Mouse (Mus musculus) liver, postnatal 0 days (tissue): ENCODE measurements around the gene Lyrm4. TPM values are rescaled to one million over a fixed set of nuclear protein-coding genes. Genes with fewer than 3 reads are reported as not detected.
A peak's percentile ranks its signal among the peaks of the same experiment; 100 is the strongest.

Experiments used
- ATAC-seq: fragments of 200-750 bp; cut with Nextera tagmentation; 2 replicates; pipeline ENCODE4 v1.8.0; 2017; ENCODE audit warnings: mild to moderate bottlenecking, moderate library complexity
- DNase-seq: peaks from one replicate; pipeline ENCODE4 v3.0.0-alpha.2; 2016
- H3K27ac ChIP-seq: fragments of 300-500 bp; sonication (generic); 2 replicates; pipeline ENCODE4 v1.5.1; 2014; ENCODE audit warnings: antibody characterized with exemption, moderate library complexity, mild to moderate bottlenecking, low read depth
- H3K27me3 ChIP-seq: fragments of 300-500 bp; sonication (generic); 2 replicates; pipeline ENCODE4 v1.6.1; 2014; ENCODE audit warnings: low read length, control low read depth, mixed read lengths; ENCODE audit not compliant: insufficient read depth
- H3K36me3 ChIP-seq: fragments of 300-500 bp; sonication (generic); replicated peaks from 2 replicates; pipeline ENCODE4 v1.6.1; 2014; ENCODE audit warnings: mild to moderate bottlenecking, control low read depth, low read length, moderate library complexity, mixed read lengths; ENCODE audit not compliant: insufficient read depth
- H3K4me1 ChIP-seq: fragments of 300-500 bp; sonication (generic); 2 replicates; pipeline ENCODE4 v1.6.1; 2014; ENCODE audit warnings: antibody characterized with exemption, mild to moderate bottlenecking, control low read depth; ENCODE audit not compliant: insufficient read depth
- H3K4me2 ChIP-seq: fragments of 300-500 bp; sonication (generic); 2 replicates; pipeline ENCODE4 v1.6.1; 2014; ENCODE audit warnings: low read depth, mild to moderate bottlenecking, low read length, moderate library complexity, mixed read lengths
- H3K4me3 ChIP-seq: fragments of 300-500 bp; sonication (generic); 2 replicates; pipeline ENCODE4 v1.5.1; 2014; ENCODE audit warnings: low read depth, low read length
- H3K9ac ChIP-seq: fragments of 300-500 bp; sonication (generic); replicated peaks from 2 replicates; pipeline ENCODE4 v1.6.1; 2014; ENCODE audit warnings: mild to moderate bottlenecking, moderate library complexity
- H3K9me3 ChIP-seq: fragments of 300-500 bp; sonication (generic); 2 replicates; pipeline ENCODE4 v1.6.1; 2016; ENCODE audit warnings: mild to moderate bottlenecking, control low read depth, low read length, mixed read lengths
- CTCF ChIP-seq: sonication (generic); IDR thresholded peaks from 2 replicates; pipeline ENCODE4 v1.5.1; 2016; ENCODE audit warnings: antibody characterized with exemption, low read depth
- EP300 ChIP-seq: IDR thresholded peaks from 2 replicates; pipeline ENCODE4 v1.6.1; 2016; ENCODE audit warnings: antibody characterized with exemption, low read depth, mild to moderate bottlenecking
- WGBS: fragments of 180-500 bp; shearing (Covaris S2); extraction: QIAGEN DNeasy Blood & Tissue Kit; methylation state at CpG from one replicate; pipeline ENCODE4 v1.1.7; 2014; ENCODE audit not compliant: insufficient replicate concordance; 5-methylcytosine and 5-hydroxymethylcytosine counted together
- polyA plus RNA-seq: library from polyadenylated mRNA; unstranded; fragments of >200 nt; fragmentation: Nextera tagmentation; extraction: Ambion mirVana; gene quantifications from 2 replicates; pipeline ENCODE4 v1.2.1, GENCODE M21; 2015

Lyrm4 gene
- polyA plus RNA-seq, 1 experiment from 2014 or later: 19.3 TPM

GRCm38 (mm10) chr13:36108528-36108927 is 8.8 kb downstream of the Lyrm4 start:
- H3K27me3 ChIP-seq: no peaks in the 10 kb centered on the region
- H3K36me3 ChIP-seq: no peaks in the 10 kb centered on the region
- no peaks in the 10 kb centered on the region for H3K9me3 ChIP-seq
- no peak overlapping the region for H3K9ac ChIP-seq
- 78% methylated on average over 4 of the region's 4 CpGs for WGBS
- no peak for ATAC-seq
- DNase-seq: no peak
- no peak overlapping the region for H3K27ac ChIP-seq
- H3K4me3 ChIP-seq: no peak overlapping the region
- H3K4me2 ChIP-seq: no peak overlapping the region
- no peaks in the 10 kb centered on the region for H3K4me1 ChIP-seq
- no peak for TF ChIP-seq CTCF
- no peak for TF ChIP-seq EP300

- DNase-seq (no peak), ATAC-seq (no peak)
- TF ChIP-seq CTCF (no peak), EP300 (no peak)
- H3K4me2 ChIP-seq: no peak overlapping the region
- H3K9me3 ChIP-seq: no peaks in the 10 kb centered on the region
- no peak overlapping the region for H3K4me3 ChIP-seq
- no peaks in the 10 kb centered on the region for H3K36me3 ChIP-seq
- H3K4me1 ChIP-seq: peaks cover 3% of the 10 kb centered on the region
- no peak overlapping the region for H3K27ac ChIP-seq
- 94% methylated on average over 6 of the region's 6 CpGs for WGBS
- no peak overlapping the region for H3K9ac ChIP-seq
- H3K27me3 ChIP-seq: no peaks in the 10 kb centered on the region
These were observed 11.7 kb downstream of the Lyrm4 start for GRCm38 (mm10) chr13:36105591-36105990.

- no peaks in the 10 kb centered on the region for H3K9me3 ChIP-seq
- ATAC-seq (0 out of 2 replicates have a peak, but pooled peaks have one; percentile 27), DNase-seq (no peak)
- H3K9ac ChIP-seq: no peak overlapping the region
- peak overlapping the region; percentile 15; the same call in 1 of the 2 replicates for H3K4me2 ChIP-seq
- 0 out of 2 replicates have a peak overlapping the region, but pooled peaks have one; percentile 32 for H3K27ac ChIP-seq
- 45% methylated on average over 5 of the region's 5 CpGs for WGBS
- no peak overlapping the region for H3K4me3 ChIP-seq
- H3K4me1 ChIP-seq: 0 out of 2 replicates have a peak, but pooled peaks cover 3% of the 10 kb centered on the region
- H3K27me3 ChIP-seq: no peaks in the 10 kb centered on the region
- H3K36me3 ChIP-seq: no peaks in the 10 kb centered on the region; the same call in 1 of the 2 replicates
- TF ChIP-seq CTCF (no peak), EP300 (peak; percentile 78)
These were observed 20.5 kb downstream of the Lyrm4 start for GRCm38 (mm10) chr13:36096684-36097383.

- Histone ChIP-seq H3K4me3 (no peak overlapping the region), H3K4me2 (no peak overlapping the region), H3K9me3 (no peaks in the 10 kb centered on the region), H3K36me3 (peaks cover 8% of the 10 kb centered on the region), H3K9ac (no peak overlapping the region), H3K4me1 (peaks cover 9% of the 10 kb centered on the region), H3K27me3 (no peaks in the 10 kb centered on the region), H3K27ac (no peak overlapping the region)
- DNase-seq (no peak), ATAC-seq (no peak)
- WGBS: 44% methylated on average over 4 of the region's 4 CpGs
- TF ChIP-seq CTCF (no peak), EP300 (no peak)
These were observed 29.2 kb downstream of the Lyrm4 start for GRCm38 (mm10) chr13:36088168-36088567.

- TF ChIP-seq CTCF (no peak), EP300 (peak; percentile 77)
- Histone ChIP-seq H3K4me1 (peaks cover 9% of the 10 kb centered on the region), H3K4me2 (peak overlapping the region; percentile 54), H3K9ac (no peak overlapping the region), H3K27ac (peak overlapping the region; percentile 80; the same call in 1 of the 2 replicates), H3K9me3 (no peaks in the 10 kb centered on the region), H3K4me3 (no peak overlapping the region), H3K36me3 (peaks cover 8% of the 10 kb centered on the region), H3K27me3 (no peaks in the 10 kb centered on the region)
- WGBS: 57% methylated on average over 2 of the region's 2 CpGs
- DNase-seq: no peak
- ATAC-seq: no peak
These were observed 29.9 kb downstream of the Lyrm4 start for GRCm38 (mm10) chr13:36087427-36087826.

GRCm38 (mm10) chr13:36086608-36087391 is 30.5 kb downstream of the Lyrm4 start:
- no peak overlapping the region for H3K4me3 ChIP-seq
- DNase-seq (peak; percentile 24), ATAC-seq (peak; percentile 99)
- WGBS: 58% methylated on average over 5 of the region's 5 CpGs
- TF ChIP-seq CTCF: no peak
- peak; percentile 96 for TF ChIP-seq EP300
- H3K9me3 ChIP-seq: no peaks in the 10 kb centered on the region
- peaks cover 8% of the 10 kb centered on the region; the same call in 1 of the 2 replicates for H3K36me3 ChIP-seq
- peaks cover 9% of the 10 kb centered on the region for H3K4me1 ChIP-seq
- H3K27me3 ChIP-seq: no peaks in the 10 kb centered on the region
- peak overlapping the region; percentile 80 for H3K27ac ChIP-seq
- peak overlapping the region; percentile 54 for H3K4me2 ChIP-seq
- H3K9ac ChIP-seq: no peak overlapping the region; the same call in 1 of the 2 replicates
